Mouse (Mus musculus) spleen, adult 18-20 months (tissue): ENCODE data around the gene Edf1.
"Not testable (repeated sequence)": the region's sequence is repeated elsewhere in the genome, so short reads cannot be mapped to it uniquely, and the experiment has no call there.

Source experiments
- DNase-seq, 2 experiments: peaks; one replicate each; pipeline ENCODE4 v3.0.0; 2022; ENCODE audit warnings: mixed read lengths in 2 of 2

Edf1 gene

GRCm38 (mm10) chr2:25557221-25557963 is at the start of gene Edf1:
Edf1 (plus strand) TSS chr2:25557847.
- DNase-seq, result peak; percentile 86 to 89

- DNase-seq, result no peak
Measured at GRCm38 (mm10) chr2:25509912-25510311, 47.7 kb upstream of the Edf1 start.

GRCm38 (mm10) chr2:25526510-25527302 is 30.9 kb upstream of the Edf1 start:
- DNase-seq, result no peak

GRCm38 (mm10) chr2:25533707-25534106 is 23.9 kb upstream of the Edf1 start:
- DNase-seq, result no peak

DNA sequence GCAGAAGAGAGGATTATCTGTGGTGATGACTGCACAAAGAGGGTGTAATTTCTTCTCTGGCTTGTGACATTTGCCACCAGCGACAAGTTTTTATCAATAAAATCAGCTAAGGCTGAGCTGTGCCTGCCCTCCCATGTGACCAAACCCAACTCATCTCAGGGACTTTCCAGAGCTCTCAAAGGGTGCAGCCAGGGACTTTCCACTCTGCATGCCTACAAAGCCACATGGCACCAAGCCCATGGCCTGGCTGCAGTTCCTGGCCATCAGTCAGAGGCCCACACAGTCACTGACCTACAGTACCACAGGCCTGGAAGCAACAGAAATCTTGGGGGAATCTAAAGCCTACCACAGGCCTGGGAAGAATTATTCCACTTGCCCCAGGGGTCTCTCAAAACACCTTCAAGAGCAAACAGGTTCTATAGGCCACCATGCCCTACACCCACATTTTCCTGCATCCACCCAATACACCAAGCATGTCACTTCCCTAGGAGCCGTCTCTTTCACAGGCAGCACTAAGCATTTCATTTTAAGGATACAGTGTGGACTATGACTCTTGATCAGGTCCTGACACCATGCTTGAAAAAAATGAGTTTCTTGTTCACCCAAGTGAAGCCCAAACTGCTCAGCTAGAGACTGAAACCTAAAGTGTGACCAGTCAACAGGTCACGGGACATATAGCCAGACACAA is 23.3 kb upstream of the Edf1 start:
- peak; percentile 64 to 72 for DNase-seq

GRCm38 (mm10) chr2:25534866-25535182 is 22.8 kb upstream of the Edf1 start:
- DNase-seq, result no peak

DNA sequence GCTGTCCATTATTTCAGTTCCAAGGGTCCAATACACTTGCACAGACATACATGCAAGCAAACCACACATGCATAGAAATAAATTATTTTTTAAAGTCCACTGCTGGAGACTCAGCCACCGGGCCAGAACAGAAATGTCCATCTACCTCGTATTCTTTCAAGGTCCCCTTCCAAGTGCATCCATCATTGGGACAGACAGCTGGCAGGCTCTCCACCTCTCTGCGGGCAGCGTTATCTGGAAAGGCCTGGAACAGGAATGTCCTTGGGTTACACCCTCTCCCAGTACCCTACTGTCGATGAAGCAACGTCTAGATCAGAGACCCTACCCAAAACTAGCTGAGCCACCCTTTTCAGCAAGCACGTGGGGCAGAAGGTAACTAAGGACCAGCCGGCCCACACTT is 21.1 kb upstream of the Edf1 start:
- DNase-seq, result no peak

GRCm38 (mm10) chr2:25540541-25540948 is 17.1 kb upstream of the Edf1 start:
- DNase-seq, result no peak

DNA sequence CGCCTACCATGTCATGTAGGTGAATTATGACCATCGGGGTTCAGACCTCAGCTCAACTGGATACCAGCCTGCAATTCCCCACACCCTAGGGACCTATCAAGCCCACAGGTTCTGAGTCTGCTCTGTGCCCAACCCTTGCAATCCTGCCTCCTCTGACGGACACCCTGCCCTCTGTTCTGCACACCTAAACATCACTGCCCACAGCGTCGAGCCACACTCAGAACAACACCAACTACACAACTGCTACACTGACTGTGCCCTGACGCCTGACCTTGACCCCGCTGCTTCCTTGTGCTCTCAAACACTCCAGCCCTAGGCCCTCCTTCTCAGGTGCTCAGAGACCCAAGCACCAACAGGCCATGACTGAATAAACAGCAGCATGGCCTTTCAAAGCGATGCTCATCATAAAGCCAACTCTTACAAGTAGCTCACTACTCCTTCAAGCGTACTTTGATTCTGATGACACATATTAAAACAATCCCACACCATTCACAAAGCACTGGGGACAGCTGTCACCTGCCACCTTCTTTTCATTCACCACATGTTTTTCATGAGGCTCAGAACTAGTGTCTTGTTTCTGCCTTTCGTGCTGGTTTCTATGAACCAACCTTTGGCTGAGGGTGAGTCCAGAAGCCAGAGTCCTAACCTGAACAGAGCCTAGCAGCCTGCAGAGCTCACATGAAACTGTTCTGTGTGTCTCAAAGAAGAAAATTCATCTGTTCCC is 15.8 kb upstream of the Edf1 start:
- no peak for DNase-seq

- DNase-seq, result no peak
Measured at GRCm38 (mm10) chr2:25545996-25546810, 11.4 kb upstream of the Edf1 start.

DNA sequence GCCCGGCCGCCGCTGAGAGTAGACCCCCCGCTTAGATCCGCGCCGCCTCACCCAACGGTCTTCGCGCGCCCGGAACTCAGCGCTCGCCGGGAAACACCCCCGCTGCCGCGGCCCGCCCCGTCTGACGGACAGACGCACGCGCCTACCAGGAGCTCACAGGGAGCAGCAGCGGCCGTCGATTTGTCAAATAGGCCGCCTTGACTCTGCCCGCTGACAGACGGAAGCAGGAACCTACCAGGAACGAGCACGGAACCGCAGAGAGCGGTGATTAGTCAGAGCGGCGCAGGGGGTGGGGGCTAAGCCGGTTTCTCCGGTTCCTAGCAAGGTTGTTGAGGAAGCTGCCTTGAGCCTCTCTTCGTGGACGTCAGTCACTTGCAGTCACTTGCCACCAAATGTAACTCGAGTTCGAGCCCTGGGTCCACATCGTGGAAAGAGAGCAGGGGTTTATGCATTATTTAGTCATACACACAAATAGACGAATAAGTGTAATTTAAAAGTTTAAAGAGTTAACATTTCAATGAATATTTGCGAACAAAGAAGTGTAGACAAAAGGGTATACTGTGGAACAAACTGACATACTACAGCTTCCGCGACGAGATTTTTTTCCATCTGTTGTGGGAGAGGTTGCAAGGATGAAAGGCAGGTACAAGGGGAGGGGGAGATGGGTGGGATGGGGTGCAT is 10.7 kb upstream of the Edf1 start, which contains the start of gene Traf2:
Gene Traf2, minus strand, starts transcription at position 130 of the 681 bp plus-strand sequence.
- DNase-seq, result peak; percentile 96 to 97

DNA sequence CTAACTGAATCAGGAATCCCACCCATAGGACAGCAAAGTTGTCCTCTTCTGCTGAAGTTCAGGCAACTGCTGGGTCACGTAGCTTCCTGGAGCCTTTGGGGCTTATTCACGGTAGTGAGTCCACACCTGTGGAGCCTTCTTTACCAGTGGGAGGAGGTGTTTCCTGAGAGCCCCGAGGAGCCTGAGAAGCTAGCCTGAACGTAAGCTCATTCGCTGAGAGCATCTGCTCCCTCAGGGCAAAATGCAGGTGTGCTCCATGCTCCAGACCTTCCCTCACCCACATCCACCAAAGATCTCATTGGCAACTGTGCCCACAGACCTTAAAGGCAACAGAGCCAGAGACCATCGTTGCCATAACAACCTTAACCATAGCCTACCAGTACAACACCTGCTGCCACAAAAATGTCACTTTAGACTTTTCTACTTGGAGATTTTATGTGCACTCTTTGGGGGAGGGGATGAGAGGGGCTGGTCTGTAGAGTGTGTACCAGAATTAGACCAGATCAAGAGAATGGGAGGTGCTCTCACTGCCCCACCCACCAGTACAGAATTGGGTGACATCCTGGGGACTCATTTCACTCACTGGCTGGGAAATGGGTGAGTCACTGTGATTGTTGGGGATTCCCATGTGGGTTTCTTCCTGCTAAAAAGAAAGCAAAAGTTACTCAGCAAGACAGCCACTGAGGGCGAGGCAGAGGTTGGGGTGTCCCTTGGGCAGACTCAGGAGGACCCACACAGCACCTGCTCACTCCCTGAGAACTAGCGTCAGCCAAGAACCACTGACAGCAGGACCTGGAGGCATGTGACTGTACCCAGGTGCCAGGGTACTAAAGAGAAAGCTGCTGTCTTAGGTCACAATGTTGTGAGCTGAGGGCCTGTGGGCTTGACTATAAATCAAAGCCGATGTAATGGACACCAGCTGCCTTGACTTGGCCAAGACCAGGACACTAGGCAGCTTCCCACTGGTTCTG is 8.3 kb upstream of the Edf1 start:
- DNase-seq, result peak; percentile 28 to 30

GRCm38 (mm10) chr2:25551186-25551585 is 6.5 kb upstream of the Edf1 start:
- peak; percentile 44 to 57 for DNase-seq

DNA sequence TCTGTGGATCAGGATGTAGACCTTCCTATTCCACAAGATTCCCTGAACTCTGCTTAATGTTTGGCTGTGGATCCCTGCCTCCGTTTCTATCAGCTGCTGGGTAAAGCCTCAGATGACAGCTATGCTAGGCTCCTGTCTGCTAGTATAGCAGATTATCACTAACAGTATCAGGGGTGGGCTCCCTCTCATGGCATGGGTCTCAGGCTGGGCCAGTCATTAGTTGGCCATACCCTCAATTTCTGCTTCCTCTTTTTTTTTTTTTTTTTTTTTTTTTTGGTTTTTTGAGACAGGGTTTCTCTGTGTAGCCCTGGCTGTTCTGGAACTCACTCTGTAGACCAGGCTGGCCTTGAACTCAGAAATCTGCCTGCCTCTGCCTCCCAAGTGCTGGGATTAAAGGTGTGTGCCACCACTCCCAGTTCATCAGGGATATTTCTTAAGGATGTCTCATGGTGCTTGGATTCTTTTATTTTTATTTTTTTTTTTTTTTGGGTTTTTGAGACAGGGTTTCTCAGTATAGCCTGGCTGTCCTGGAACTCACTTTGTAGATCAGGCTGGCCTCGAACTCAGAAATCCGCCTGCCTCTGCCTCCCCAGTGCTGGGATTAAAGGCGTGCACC is 4.4 kb upstream of the Edf1 start:
- DNase-seq, result not testable (repeated sequence)

- not testable (repeated sequence) for DNase-seq
Measured at GRCm38 (mm10) chr2:25555479-25555878, 2.2 kb upstream of the Edf1 start.

DNA sequence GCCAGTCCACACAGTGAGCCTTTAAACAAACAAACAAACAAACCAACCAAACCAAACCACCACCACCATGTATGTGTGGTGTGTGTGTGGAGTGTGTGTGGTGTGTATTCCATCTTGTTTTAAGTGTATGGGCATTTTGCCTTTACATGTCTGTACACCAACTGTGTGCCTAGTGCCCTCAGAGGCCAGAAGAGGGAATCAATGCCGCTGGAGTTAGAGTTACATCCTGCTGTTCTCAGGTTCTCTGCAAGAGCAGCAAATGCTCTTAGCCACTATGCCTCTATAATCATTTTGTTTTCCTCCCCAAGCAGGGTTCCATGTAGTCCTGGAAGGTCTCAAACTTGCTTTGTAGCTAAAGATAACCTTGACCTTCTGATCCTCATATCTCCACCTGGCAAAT is 1.4 kb upstream of the Edf1 start:
- DNase-seq, result no peak

- peak in 1 of 2 experiments; percentile 20 for DNase-seq
Measured at GRCm38 (mm10) chr2:25557964-25558360, 315 bp downstream of the Edf1 start.

DNA sequence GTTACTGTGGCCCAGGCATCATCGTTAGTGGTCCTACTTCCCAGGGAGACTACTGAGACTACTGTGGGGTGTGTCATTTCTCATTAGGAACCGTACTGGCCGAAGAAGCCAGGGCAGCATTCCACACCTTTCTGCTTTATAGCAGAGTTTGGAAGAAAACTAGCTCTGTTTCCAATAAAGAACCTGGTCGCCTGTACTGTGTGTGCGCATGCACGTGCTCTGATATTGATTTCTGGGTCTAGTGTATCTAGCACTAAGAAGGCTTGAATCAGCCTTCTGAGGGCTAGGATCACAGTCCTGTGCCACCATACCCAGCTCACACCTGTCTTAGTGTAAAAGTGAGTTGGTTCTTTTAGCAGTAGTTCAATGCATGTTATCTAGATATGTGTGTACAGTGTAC is 1.1 kb downstream of the Edf1 start:
- DNase-seq, result no peak

DNA sequence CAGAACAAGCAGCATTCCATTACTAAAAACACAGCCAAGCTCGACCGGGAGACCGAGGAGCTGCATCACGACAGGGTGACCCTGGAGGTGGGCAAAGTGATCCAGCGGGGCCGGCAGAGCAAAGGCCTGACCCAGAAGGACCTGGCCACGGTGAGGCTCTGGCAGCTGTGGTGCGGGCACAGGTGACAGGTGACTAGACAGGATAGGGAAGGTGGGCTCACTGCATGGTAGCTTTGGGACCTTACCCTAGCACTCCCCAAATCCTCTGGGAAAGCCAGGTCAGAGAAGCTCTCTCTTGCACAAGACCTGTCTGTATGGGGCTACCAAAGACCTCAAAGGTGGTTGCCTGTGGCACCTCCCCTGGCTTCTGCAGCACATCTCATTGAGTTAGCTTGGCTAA is 2.9 kb downstream of the Edf1 start:
- DNase-seq, result no peak

DNA sequence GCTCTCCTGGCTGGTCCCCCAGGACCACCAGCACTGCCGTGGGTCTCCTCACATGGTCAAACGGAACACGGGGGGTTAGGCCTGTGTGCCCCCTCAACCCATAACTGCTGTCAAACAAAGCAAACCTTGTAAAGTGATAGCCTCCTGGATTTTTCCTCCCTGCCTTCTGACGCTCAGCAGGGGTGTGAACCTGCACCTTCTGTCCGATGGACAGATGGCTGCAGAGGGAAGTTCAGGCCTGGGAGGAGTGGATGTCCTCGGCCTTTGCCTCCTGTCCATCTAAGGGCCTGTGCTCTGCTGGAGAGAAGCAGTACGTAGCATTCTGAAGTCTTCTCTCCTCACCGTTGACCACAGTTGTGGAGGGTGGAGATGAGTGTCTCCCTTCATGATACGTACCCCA is 4.3 kb downstream of the Edf1 start:
- no peak for DNase-seq
